Mouse (Mus musculus): ENCODE measurements around the gene Ilkap. TPM values are rescaled to one million over a fixed set of nuclear protein-coding genes. Genes with fewer than 3 reads are reported as not detected.
A peak's percentile ranks its signal among the peaks of the same experiment; 100 is the strongest.

Gene Ilkap
- polyA plus RNA-seq, 1 experiment from 2014 or later: 150 TPM

DNA sequence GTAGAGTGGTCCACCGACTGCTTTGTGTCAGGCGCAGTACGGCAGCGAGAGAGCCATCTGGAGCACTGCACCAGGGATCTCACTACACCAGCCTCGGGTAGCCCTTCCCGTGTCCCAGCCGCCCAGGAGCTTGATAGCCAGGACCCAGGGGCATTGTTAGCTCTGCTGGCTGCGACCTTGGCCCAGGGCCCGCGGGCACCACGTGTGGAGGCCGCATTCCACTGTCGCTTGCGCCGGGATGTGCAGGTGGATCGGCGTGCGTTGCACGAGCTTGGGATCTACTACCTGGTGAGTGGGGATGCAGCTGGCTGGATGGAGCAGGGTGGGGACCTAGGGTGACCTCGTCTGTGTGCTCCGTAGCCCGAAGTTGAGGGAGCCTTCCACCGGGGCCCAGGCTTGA lies 28.6 kb downstream of the Ilkap start:
- peaks cover 31% of the 10 kb centered on the region for H3K36me3 ChIP-seq (ENCODE audit: control insufficient read depth, insufficient read depth, low read length)
- no peak overlapping the region for H3K4me3 ChIP-seq (ENCODE audit: low read depth, low read length)
- no peak for ATAC-seq (ENCODE audit: low read depth)
- H3K9me3 ChIP-seq (ENCODE audit: control insufficient read depth, low read length): no peaks in the 10 kb centered on the region
- no peak overlapping the region for H3K27ac ChIP-seq (ENCODE audit: low read depth, low read length)
- peaks cover 5% of the 10 kb centered on the region; the same call in 1 of the 2 replicates for H3K27me3 ChIP-seq (ENCODE audit: control insufficient read depth, insufficient read depth, low read length)
- H3K4me1 ChIP-seq (ENCODE audit: control insufficient read depth, insufficient read depth, low read length): no peaks in the 10 kb centered on the region
- no peak overlapping the region for H3K9ac ChIP-seq (replicated peaks; ENCODE audit: low read depth, low read length)
- no peak overlapping the region for H3K4me2 ChIP-seq (ENCODE audit: low read depth, low read length)
- 83% methylated on average over 23 of the region's 23 CpGs for WGBS

GRCm38 (mm10) chr1:91369408-91369807 lies 29.2 kb downstream of the Ilkap start:
- Histone ChIP-seq H3K9me3 (ENCODE audit: control insufficient read depth, low read length) (no peaks in the 10 kb centered on the region), H3K9ac (replicated peaks; ENCODE audit: low read depth, low read length) (no peak overlapping the region), H3K27ac (ENCODE audit: low read depth, low read length) (no peak overlapping the region), H3K4me3 (ENCODE audit: low read depth, low read length) (no peak overlapping the region), H3K4me1 (ENCODE audit: control insufficient read depth, insufficient read depth, low read length) (no peaks in the 10 kb centered on the region), H3K27me3 (ENCODE audit: control insufficient read depth, insufficient read depth, low read length) (peaks cover 5% of the 10 kb centered on the region; the same call in 1 of the 2 replicates), H3K4me2 (ENCODE audit: low read depth, low read length) (no peak overlapping the region), H3K36me3 (ENCODE audit: control insufficient read depth, insufficient read depth, low read length) (peaks cover 25% of the 10 kb centered on the region)
- WGBS: 69% methylated on average over 4 of the region's 4 CpGs
- ATAC-seq (ENCODE audit: low read depth): no peak

GRCm38 (mm10) chr1:91367295-91367694 lies 31.3 kb downstream of the Ilkap start:
- Histone ChIP-seq H3K9ac (replicated peaks; ENCODE audit: low read depth, low read length) (no peak overlapping the region), H3K27me3 (ENCODE audit: control insufficient read depth, insufficient read depth, low read length) (peaks cover 5% of the 10 kb centered on the region; the same call in 1 of the 2 replicates), H3K4me1 (ENCODE audit: control insufficient read depth, insufficient read depth, low read length) (no peaks in the 10 kb centered on the region), H3K27ac (ENCODE audit: low read depth, low read length) (no peak overlapping the region), H3K4me2 (ENCODE audit: low read depth, low read length) (no peak overlapping the region), H3K4me3 (ENCODE audit: low read depth, low read length) (no peak overlapping the region), H3K9me3 (ENCODE audit: control insufficient read depth, low read length) (no peaks in the 10 kb centered on the region), H3K36me3 (ENCODE audit: control insufficient read depth, insufficient read depth, low read length) (peaks cover 10% of the 10 kb centered on the region)
- ATAC-seq (ENCODE audit: low read depth): no peak
- WGBS: 98% methylated on average over 3 of the region's 3 CpGs

DNA sequence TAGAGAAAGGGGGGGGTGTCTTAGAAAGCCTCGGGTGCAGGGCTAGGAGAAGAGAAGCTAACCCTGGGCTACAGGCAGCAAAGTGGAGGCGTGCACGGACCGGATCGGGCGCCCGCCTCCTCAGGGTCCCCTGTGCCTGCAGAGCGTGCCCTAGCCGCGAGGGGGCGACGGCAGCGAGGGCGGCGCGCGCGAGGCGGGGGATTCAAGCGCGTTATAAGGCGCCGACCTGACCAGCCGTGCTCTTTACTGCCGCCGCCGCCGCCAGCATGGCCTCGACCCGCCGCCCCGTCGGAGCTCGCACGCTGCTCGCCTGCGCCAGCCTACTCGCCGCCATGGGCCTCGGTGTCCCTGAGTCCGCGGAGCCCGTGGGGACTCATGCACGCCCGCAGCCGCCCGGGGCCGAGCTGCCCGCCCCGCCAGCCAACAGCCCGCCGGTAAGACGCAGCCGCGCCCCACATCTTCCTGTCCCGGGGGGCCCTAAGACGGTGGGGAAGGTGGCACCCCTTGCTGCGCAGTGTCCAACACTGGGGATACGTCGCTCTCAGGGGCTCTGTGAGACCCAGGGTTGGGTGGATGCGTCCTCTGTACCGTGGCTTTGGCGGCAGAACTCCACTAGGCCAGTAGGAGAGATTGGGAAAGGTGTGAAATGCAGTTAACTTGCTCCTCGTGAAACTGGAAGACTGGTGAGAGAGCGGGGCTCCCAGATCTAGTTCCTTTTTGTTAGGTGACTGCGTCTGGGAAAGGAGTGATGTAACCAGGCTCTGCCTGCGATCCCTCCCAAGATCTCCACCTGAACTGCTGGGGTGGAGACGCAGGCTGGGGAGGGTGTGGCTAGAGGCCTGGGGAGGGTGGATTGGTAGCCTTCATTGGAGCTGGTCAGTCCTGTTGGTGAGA lies 32.2 kb downstream of the Ilkap start, which contains the start of gene Erfe:
Gene Erfe (plus strand): TSS at position 216 of the 894 bp plus-strand sequence.
- Histone ChIP-seq H3K9me3 (ENCODE audit: control insufficient read depth, low read length) (no peaks in the 10 kb centered on the region), H3K9ac (replicated peaks; ENCODE audit: low read depth, low read length) (no peak within 1 kb of the TSS), H3K36me3 (ENCODE audit: control insufficient read depth, insufficient read depth, low read length) (peaks cover 4% of the 10 kb centered on the region), H3K4me1 (ENCODE audit: control insufficient read depth, insufficient read depth, low read length) (no peaks in the 10 kb centered on the region), H3K4me3 (ENCODE audit: low read depth, low read length) (peak within 1 kb of the TSS; percentile 21), H3K27me3 (ENCODE audit: control insufficient read depth, insufficient read depth, low read length) (peaks cover 5% of the 10 kb centered on the region; the same call in 1 of the 2 replicates), H3K4me2 (ENCODE audit: low read depth, low read length) (peak within 1 kb of the TSS; percentile 51), H3K27ac (ENCODE audit: low read depth, low read length) (no peak within 1 kb of the TSS)
- under 1% methylated on average over 52 of the region's 68 CpGs for WGBS
- ATAC-seq (ENCODE audit: low read depth): peak; percentile 54; the same call in 1 of the 2 replicates

DNA sequence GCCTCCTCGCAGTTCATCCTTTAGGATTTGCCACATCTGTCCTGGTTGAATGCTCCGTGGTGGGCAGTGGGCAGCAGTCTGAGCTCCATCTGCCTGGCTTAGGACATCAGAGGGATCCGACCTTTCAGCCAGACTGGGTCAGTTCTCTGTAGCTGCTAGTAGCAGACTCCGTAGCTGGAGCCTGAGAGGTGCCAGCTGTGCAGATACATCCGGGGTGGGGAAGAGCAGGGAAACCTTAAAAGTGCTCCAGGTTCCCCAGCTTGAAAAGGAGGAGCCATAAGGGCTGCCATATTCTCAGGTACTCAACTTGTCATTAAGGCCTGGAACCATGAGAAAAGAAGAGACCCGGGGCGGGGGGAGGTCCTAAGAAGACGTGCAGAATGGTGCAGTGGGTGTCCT lies 32.8 kb downstream of the Ilkap start:
- peaks cover 5% of the 10 kb centered on the region; the same call in 1 of the 2 replicates for H3K27me3 ChIP-seq (ENCODE audit: control insufficient read depth, insufficient read depth, low read length)
- H3K9ac ChIP-seq (replicated peaks; ENCODE audit: low read depth, low read length): no peak overlapping the region
- no peak for ATAC-seq (ENCODE audit: low read depth)

DNA sequence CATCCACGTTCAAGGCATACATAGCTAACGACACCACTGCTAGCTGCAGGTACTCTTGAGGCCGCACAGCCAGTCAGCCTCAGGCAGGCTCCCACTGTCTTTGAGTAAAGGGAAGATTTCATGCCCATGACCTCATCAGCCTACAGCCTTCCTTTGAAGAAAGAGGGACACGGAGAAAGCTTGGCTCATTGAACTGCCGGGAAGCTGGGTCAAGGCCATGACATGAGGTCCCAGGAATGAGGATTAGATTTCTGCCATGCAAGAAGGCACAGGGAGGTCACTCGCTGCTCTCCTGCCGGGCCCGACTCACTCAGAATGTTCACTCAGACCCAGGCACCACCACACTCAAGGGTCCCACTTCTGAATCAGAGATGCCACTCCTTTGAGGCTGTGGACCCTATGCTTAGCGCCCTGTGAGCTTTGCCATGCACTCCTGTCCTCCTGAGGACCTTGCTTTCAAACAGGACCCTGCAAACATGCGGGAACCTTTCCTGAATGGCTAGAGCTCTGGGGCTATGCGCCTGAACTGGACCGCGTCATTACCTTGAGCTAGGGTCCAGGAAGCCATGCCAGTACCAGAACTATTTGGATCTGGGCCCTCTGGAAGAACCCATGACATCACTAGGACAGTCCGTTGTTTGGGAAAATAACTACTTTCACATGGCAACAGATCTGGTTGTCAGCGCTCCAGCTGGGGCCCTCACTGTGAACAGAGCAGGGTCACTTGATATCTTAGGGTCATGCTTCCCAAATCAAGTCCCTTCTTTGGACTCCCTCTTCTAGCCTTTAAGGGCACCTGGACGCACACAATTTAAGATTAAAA lies 33.6 kb downstream of the Ilkap start:
- 95% methylated on average over 16 of the region's 16 CpGs for WGBS
- no peak overlapping the region for H3K27ac ChIP-seq (ENCODE audit: low read depth, low read length)
- no peaks in the 10 kb centered on the region for H3K9me3 ChIP-seq (ENCODE audit: control insufficient read depth, low read length)
- H3K4me3 ChIP-seq (ENCODE audit: low read depth, low read length): no peak overlapping the region
- H3K36me3 ChIP-seq (ENCODE audit: control insufficient read depth, insufficient read depth, low read length): no peaks in the 10 kb centered on the region; the same call in 1 of the 2 replicates
- no peak overlapping the region for H3K9ac ChIP-seq (replicated peaks; ENCODE audit: low read depth, low read length)
- H3K4me1 ChIP-seq (ENCODE audit: control insufficient read depth, insufficient read depth, low read length): no peaks in the 10 kb centered on the region
- ATAC-seq (ENCODE audit: low read depth): no peak
- H3K27me3 ChIP-seq (ENCODE audit: control insufficient read depth, insufficient read depth, low read length): peaks cover 5% of the 10 kb centered on the region; the same call in 1 of the 2 replicates
- H3K4me2 ChIP-seq (ENCODE audit: low read depth, low read length): no peak overlapping the region

More for the DNA sequence above, 32.8 kb downstream of the Ilkap start:
- no peak overlapping the region for H3K27ac ChIP-seq (ENCODE audit: low read depth, low read length)
- no peaks in the 10 kb centered on the region; the same call in 1 of the 2 replicates for H3K36me3 ChIP-seq (ENCODE audit: control insufficient read depth, insufficient read depth, low read length)
- H3K4me3 ChIP-seq (ENCODE audit: low read depth, low read length): peak overlapping the region; percentile 21; the same call in 1 of the 2 replicates
- no peaks in the 10 kb centered on the region for H3K9me3 ChIP-seq (ENCODE audit: control insufficient read depth, low read length)
- 29% methylated on average over 8 of the region's 8 CpGs for WGBS
- H3K4me2 ChIP-seq (ENCODE audit: low read depth, low read length): peak overlapping the region; percentile 51; the same call in 1 of the 2 replicates
- H3K4me1 ChIP-seq (ENCODE audit: control insufficient read depth, insufficient read depth, low read length): no peaks in the 10 kb centered on the region

GRCm38 (mm10) chr1:91362113-91362512 lies 36.5 kb downstream of the Ilkap start:
- 82% methylated on average over 5 of the region's 5 CpGs for WGBS
- no peak for ATAC-seq (ENCODE audit: low read depth)
- Histone ChIP-seq H3K9me3 (ENCODE audit: control insufficient read depth, low read length) (no peaks in the 10 kb centered on the region), H3K4me3 (ENCODE audit: low read depth, low read length) (no peak overlapping the region), H3K4me1 (ENCODE audit: control insufficient read depth, insufficient read depth, low read length) (no peaks in the 10 kb centered on the region), H3K9ac (replicated peaks; ENCODE audit: low read depth, low read length) (no peak overlapping the region), H3K27ac (ENCODE audit: low read depth, low read length) (no peak overlapping the region), H3K4me2 (ENCODE audit: low read depth, low read length) (no peak overlapping the region), H3K27me3 (ENCODE audit: control insufficient read depth, insufficient read depth, low read length) (peaks cover 2% of the 10 kb centered on the region; the same call in 1 of the 2 replicates), H3K36me3 (ENCODE audit: control insufficient read depth, insufficient read depth, low read length) (no peaks in the 10 kb centered on the region)

DNA sequence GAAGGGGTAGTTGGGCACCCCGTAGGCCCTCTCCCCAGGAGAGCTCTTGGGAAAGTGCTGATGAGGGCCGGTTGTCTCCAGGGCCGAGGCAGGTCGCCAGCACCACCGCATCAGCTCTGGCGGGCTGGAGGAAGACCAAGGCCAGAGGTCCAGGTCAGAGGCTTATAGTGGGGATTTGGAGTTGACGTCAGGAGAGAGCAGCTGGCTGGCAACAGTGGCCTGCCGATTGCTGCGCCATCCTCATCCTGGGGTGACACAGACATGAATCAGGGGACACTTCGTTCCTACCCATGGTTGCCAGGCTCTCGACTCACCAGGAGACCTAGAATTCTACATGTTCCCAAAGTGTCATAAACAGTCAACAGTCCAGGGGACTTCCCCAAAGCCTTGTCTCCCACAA lies 42.5 kb downstream of the Ilkap start:
- Histone ChIP-seq H3K27ac (ENCODE audit: low read depth, low read length) (no peak overlapping the region), H3K36me3 (ENCODE audit: control insufficient read depth, insufficient read depth, low read length) (no peaks in the 10 kb centered on the region), H3K4me3 (ENCODE audit: low read depth, low read length) (no peak overlapping the region), H3K9me3 (ENCODE audit: control insufficient read depth, low read length) (no peaks in the 10 kb centered on the region), H3K4me1 (ENCODE audit: control insufficient read depth, insufficient read depth, low read length) (no peaks in the 10 kb centered on the region), H3K9ac (replicated peaks; ENCODE audit: low read depth, low read length) (no peak overlapping the region), H3K4me2 (ENCODE audit: low read depth, low read length) (no peak overlapping the region), H3K27me3 (ENCODE audit: control insufficient read depth, insufficient read depth, low read length) (no peaks in the 10 kb centered on the region)
- WGBS: 88% methylated on average over 11 of the region's 11 CpGs
- ATAC-seq (ENCODE audit: low read depth): no peak
